Mouse (Mus musculus) G1E (cell line): ENCODE measurements around the gene Shank2.

Experiments used
- CTCF ChIP-seq: IDR thresholded peaks from 2 replicates; pipeline ENCODE4 v1.5.1; 2012; ENCODE audit warnings: low read depth, low read length, inconsistent platforms, mixed read lengths
- GATA1 ChIP-seq: IDR thresholded peaks from 2 replicates; pipeline ENCODE4 v1.6.1; 2012; ENCODE audit warnings: borderline replicate concordance, low read length, inconsistent platforms, mixed read lengths

DNA sequence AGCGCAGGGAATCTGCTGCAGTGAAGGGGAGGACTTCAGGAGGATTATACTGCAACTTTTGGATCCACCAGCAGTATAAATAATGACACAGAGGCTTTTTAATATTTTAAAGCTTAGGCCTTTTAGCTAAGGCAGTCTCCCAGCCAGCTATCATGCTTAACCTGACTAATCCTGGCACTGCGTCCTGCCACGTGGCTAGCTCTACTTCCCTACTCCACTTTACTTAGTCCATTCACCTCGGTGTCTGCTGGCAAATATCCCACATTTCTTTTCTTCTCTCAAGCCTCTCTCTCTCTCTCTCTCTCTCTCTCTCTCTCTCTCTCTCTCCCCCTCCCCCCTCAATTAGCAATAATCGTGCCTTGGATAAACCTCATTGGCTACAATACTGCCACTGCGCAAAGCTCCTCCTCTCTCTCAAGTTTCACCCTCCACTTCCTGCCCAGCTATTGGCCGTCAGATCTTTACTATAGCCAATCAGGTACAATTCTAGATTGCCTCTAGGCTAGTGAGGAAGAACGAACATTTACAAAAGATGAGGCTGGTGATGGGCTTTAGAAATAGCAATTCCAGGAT lies 253.0 kb downstream of the Shank2 start:
- TF ChIP-seq CTCF (no peak), GATA1 (no peak)
